Mouse (Mus musculus) embryo, embryonic 10.5 days (tissue): ENCODE measurements at regions not wholly inside any gene's neighbourhood (a gene's known extent, or its start where the extent isn't known, plus 50 kb on each side); places are given as distances from the start of the nearest gene placed in this dataset.
A peak's percentile ranks its signal among the peaks of the same experiment; 100 is the strongest.

Experiments
- DNase-seq: peaks from one replicate; pipeline ENCODE4 v3.0.0-alpha.2; 2015; ENCODE audit warnings: low spot score

DNA sequence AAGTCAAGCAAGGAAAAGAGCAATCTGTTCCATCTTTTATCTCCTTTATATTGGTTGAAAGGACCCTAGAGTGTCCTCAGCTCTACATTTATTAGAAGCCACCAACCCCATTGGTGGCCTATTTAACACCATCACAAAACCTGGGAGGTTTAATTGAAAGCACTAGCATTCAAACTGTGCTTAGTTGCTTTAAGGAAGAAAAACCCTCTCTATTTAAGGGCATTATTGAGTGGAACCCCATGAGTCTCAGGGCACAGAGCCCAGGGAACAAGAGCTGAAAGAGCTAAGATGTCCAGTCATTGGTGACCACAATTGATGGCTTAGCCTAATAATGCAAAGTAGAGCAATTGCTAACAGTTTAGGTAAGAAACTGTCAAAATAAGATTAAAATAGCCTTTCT lies 72.6 kb upstream of the Btbd3 start:
- peak; percentile 6 for DNase-seq

DNA sequence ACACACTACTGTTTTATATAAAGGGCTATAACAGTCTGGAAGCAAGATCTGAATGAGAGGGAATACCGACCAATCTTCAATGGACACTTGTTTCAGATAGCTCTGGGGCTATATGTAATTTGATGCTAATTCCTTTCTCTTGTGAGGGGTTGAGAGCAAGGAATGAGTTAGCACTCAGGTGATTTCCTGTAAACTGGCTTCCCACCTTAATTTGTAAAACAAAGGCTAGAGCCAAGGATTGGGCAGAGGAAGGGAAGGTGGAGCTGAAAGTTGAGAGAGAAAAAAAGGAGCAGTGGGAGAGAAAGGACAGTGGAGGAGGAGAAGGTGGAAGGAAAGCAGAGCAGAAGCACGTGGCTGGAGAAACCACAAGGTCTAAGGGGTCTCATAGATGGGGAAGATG lies 71.5 kb upstream of the Btbd3 start:
- no peak for DNase-seq

DNA sequence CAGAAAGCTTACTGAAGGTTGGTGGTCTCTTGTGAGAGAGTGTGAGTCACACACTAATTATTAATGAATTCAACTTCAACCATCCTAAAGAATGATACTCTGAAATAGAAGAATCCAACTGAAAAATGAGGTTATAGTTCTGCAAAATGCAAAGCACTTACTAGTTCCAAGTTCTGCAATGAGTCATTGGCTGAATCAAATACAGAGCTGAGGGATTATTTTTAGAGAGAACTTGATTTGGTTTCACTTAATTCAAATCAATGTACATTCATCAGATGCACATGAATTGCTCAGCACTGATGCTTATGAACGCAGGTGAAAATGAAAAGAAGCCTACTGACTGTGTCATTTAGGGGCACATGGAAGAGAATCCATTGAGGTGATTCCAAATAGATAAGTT lies 69.7 kb upstream of the Btbd3 start:
- no peak for DNase-seq

DNA sequence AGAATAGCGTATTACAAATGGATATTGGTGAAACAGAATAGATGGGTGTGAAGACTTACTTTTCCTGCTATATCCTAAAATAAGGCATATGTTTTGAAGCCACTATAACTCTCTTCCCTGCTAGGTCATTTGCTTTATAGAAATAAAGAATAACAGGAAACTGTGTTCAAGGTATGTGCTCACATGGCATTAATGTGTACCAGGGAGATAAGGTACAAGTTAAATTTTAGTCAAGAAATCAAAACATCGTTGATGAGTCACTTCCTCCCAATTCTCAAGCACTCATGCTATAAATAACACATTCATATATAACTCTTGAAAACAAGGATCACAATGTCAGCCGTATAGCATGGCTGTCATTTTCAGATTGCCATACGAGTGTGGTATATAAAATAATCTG lies 62.8 kb upstream of the Btbd3 start:
- no peak for DNase-seq

DNA sequence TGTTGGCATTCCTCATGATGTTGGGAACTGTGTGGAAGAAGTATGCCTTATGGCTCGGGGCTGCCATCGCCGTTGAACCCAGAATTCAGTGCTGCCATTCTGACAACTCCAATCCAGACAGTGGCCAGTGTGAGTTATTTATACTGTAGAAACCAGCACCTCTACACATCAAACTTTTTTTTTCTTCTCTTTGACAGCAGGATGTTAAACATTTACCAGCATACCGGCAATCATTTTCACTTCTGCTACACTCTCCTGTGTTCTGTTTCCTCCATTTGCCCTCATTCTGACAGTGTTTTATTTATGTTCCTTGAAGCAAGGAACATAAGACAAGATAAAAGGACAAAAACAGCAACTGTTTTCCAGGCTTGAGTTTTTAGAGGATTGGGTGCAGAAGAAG lies 57.3 kb upstream of the Btbd3 start:
- DNase-seq = no peak
